Mouse (Mus musculus): Measurements from ENCODE around the gene Adck1. TPM values are rescaled to one million over a fixed set of nuclear protein-coding genes. Genes with fewer than 3 reads are reported as not detected.

The Adck1 gene
- polyA plus RNA-seq (2015; fragmentation: Illumina TruSeq; extraction: RNeasy Lipid Tissue Mini Kit (QIAGEN cat#74804); ENCODE audit: low read depth, low replicate concordance) = 35.2 TPM

GRCm38 (mm10) chr12:88360441-88361119 is at the start of gene Adck1:
Adck1 (plus strand) TSS chr12:88360554.

GRCm38 (mm10) chr12:88323926-88324325 is 36.4 kb upstream of the Adck1 start, which contains the start of gene Gm5039:
Gm5039 (minus strand) TSS chr12:88324026.

Other genes starting within 250 kb of the Adck1 start
- not detected for gene Gm10436, start 178.4 kb upstream of the Adck1 start, polyA plus RNA-seq (2015; fragmentation: Illumina TruSeq; extraction: RNeasy Lipid Tissue Mini Kit (QIAGEN cat#74804); ENCODE audit: low read depth, low replicate concordance)
- gene Gm8332, start 110.5 kb upstream of the Adck1 start, polyA plus RNA-seq (2015; fragmentation: Illumina TruSeq; extraction: RNeasy Lipid Tissue Mini Kit (QIAGEN cat#74804); ENCODE audit: low read depth, low replicate concordance) = not detected
- not detected for gene Gm5662, start 86.1 kb upstream of the Adck1 start, polyA plus RNA-seq (2015; fragmentation: Illumina TruSeq; extraction: RNeasy Lipid Tissue Mini Kit (QIAGEN cat#74804); ENCODE audit: low read depth, low replicate concordance)
- not detected for gene Gm5039, start 36.5 kb upstream of the Adck1 start, polyA plus RNA-seq (2015; fragmentation: Illumina TruSeq; extraction: RNeasy Lipid Tissue Mini Kit (QIAGEN cat#74804); ENCODE audit: low read depth, low replicate concordance)

All from brain, adult 10 weeks (tissue).